Mouse (Mus musculus) neural tube, embryonic 14.5 days (tissue): ENCODE results near the gene Fam3c. TPM values are rescaled to one million over a fixed set of nuclear protein-coding genes. Genes with fewer than 3 reads are reported as not detected.

Experiments used
- ATAC-seq: fragments of 200-750 bp; cut with Nextera tagmentation; 2 replicates; pipeline ENCODE4 v1.8.0; 2017; ENCODE audit warnings: low read depth, mild to moderate bottlenecking, moderate TSS enrichment, moderate library complexity
- H3K27ac ChIP-seq: fragments of 300-500 bp; sonication (generic); 2 replicates; pipeline ENCODE4 v1.5.1; 2014; ENCODE audit warnings: low read depth, mild to moderate bottlenecking, control low read depth, low read length, moderate library complexity, mixed read lengths
- H3K27me3 ChIP-seq: fragments of 300-500 bp; sonication (generic); 2 replicates; pipeline ENCODE4 v1.6.1; 2014; ENCODE audit warnings: low read length; ENCODE audit not compliant: control insufficient read depth, insufficient read depth
- H3K36me3 ChIP-seq: fragments of 300-500 bp; sonication (generic); 2 replicates; pipeline ENCODE4 v1.6.1; 2014; ENCODE audit warnings: low read length, mixed read lengths; ENCODE audit not compliant: control insufficient read depth, insufficient read depth
- H3K4me1 ChIP-seq: fragments of 300-500 bp; sonication (generic); 2 replicates; pipeline ENCODE4 v1.6.1; 2014; ENCODE audit warnings: low read length; ENCODE audit not compliant: control insufficient read depth, insufficient read depth
- H3K4me2 ChIP-seq: fragments of 300-500 bp; sonication (generic); 2 replicates; pipeline ENCODE4 v1.6.1; 2014; ENCODE audit warnings: mild to moderate bottlenecking, low read depth, low read length, control low read depth
- H3K4me3 ChIP-seq: fragments of 300-500 bp; sonication (generic); 2 replicates; pipeline ENCODE4 v1.5.1; 2014; ENCODE audit warnings: low read depth, low read length, control low read depth, mixed read lengths
- H3K9ac ChIP-seq: fragments of 300-500 bp; sonication (generic); replicated peaks from 2 replicates; pipeline ENCODE4 v1.6.1; 2014; ENCODE audit warnings: low read depth, mild to moderate bottlenecking, control low read depth, low read length, mixed read lengths
- H3K9me3 ChIP-seq: fragments of 300-500 bp; sonication (generic); 2 replicates; pipeline ENCODE4 v1.6.1; 2016; ENCODE audit warnings: low read length; ENCODE audit not compliant: control insufficient read depth
- WGBS: fragments of 180-500 bp; shearing (Covaris S2); extraction: QIAGEN DNeasy Blood & Tissue Kit; methylation state at CpG from one replicate; pipeline ENCODE4 v1.1.7; 2014; 5-methylcytosine and 5-hydroxymethylcytosine counted together
- polyA plus RNA-seq: library from polyadenylated mRNA; unstranded; fragments of >200 nt; fragmentation: Nextera tagmentation; extraction: Ambion mirVana; gene quantifications from 2 replicates; pipeline ENCODE4 v1.2.1, GENCODE M21; 2014

Gene Fam3c
- 69.5 and 80.5 TPM in 2 replicates for polyA plus RNA-seq

DNA sequence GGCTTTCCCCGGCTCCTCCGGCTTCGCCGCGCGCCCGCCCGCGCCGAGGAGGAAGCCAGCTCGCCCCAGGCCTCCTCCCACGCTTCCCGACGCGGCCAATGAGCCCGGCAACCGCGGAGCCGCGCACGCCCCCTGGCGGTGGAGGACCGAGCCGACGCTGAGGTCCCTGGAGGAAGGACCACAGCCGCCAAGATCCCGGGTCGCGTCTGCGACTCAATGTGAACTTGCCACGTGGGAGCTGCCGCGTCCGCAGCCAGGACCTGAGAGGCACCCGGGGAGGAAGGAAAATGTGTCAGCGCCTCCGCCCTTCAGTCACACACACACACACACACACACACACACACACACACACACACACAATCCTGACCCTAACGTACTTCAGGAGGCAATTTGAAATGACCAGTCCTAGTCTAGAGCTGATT lies at the start of gene Fam3c:
Gene Fam3c, minus strand, starts transcription at position 158 of the 422 bp plus-strand sequence.
- H3K27me3 ChIP-seq, result no peaks in the 10 kb centered on the region
- peak within 1 kb of the TSS; percentile 80 for H3K4me3 ChIP-seq
- 0% methylated on average over 38 of the region's 38 CpGs for WGBS
- H3K4me1 ChIP-seq, result peaks cover 3% of the 10 kb centered on the region
- no peaks in the 10 kb centered on the region for H3K36me3 ChIP-seq
- H3K9ac ChIP-seq, result peak within 1 kb of the TSS; percentile 86
- ATAC-seq, result peak; percentile 98
- H3K9me3 ChIP-seq, result no peaks in the 10 kb centered on the region
- peak within 1 kb of the TSS; percentile 66 for H3K4me2 ChIP-seq
- peak within 1 kb of the TSS; percentile 79 for H3K27ac ChIP-seq

DNA sequence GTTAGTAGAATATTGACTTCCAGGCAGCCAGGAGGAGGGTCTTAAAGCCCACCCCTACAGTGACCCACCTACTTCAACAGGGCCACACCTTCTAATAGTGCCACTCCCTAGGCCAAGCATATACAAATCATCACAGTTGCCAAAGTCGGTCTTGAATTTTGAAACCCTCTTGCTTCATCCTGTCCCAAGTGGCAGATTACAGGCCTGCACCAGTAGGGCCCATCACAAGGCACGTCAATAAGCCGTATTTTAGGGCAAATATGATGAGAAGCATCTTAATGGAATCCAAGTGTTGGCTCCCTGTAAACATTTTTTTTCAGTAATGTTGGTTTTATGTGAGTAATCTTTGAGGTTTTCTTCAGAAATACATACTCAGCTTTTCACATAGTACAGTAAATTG lies 49.0 kb upstream of the Fam3c start:
- 92% methylated on average over 3 of the region's 3 CpGs for WGBS
- H3K4me3 ChIP-seq, result no peak overlapping the region
- ATAC-seq, result no peak
- no peaks in the 10 kb centered on the region for H3K9me3 ChIP-seq
- no peaks in the 10 kb centered on the region for H3K36me3 ChIP-seq
- no peak overlapping the region for H3K27ac ChIP-seq
- no peak overlapping the region for H3K4me2 ChIP-seq
- H3K27me3 ChIP-seq, result no peaks in the 10 kb centered on the region
- H3K4me1 ChIP-seq, result no peaks in the 10 kb centered on the region
- H3K9ac ChIP-seq, result no peak overlapping the region

DNA sequence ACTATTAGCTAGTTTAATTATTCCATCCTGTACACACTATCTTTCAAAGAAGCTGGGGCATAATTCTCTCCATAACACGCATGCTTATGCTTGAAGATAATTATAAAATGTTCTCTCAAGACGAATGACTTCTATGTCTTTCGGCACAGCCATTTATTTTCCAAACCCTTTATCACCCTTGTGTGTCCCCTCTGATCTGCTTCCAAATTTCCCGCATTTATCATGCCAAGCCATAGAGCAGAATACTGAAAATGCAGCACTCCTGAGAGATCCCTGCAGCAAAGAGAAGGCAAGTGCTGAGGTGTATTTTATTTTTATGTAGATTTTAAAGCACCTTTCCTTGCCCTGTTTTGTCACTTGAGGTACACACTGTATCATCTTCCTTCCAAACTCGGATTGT lies 47.7 kb upstream of the Fam3c start:
- H3K27me3 ChIP-seq, result no peaks in the 10 kb centered on the region
- no peak overlapping the region for H3K4me2 ChIP-seq
- H3K36me3 ChIP-seq, result no peaks in the 10 kb centered on the region
- no peak overlapping the region for H3K27ac ChIP-seq
- no peaks in the 10 kb centered on the region for H3K9me3 ChIP-seq
- no peaks in the 10 kb centered on the region for H3K4me1 ChIP-seq
- WGBS, result 58% methylated on average over 5 of the region's 5 CpGs
- no peak overlapping the region for H3K4me3 ChIP-seq
- H3K9ac ChIP-seq, result no peak overlapping the region
- ATAC-seq, result no peak

DNA sequence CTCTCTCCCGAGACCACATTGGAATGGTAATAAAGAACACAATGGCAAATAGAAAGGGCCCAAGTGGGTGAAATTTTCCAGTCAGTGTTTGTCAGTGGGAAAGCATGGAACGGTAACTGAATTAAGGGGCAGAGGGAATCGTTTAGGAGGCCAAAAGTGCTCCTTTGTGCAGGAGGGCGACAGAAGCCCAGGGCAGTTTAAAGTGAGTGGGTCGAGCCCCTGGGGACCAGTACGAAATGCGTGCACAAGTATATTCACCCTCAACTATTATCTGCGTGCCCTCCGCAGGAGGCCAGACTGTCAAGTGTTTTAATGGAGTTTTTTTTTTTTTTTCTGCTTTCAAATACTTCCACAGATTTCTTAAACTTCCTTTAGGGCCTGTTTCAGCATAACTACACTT lies 47.3 kb upstream of the Fam3c start:
- no peaks in the 10 kb centered on the region for H3K4me1 ChIP-seq
- no peaks in the 10 kb centered on the region for H3K27me3 ChIP-seq
- no peak; the same call in 1 of the 2 replicates for ATAC-seq
- no peaks in the 10 kb centered on the region for H3K36me3 ChIP-seq
- no peak overlapping the region for H3K27ac ChIP-seq
- no peak overlapping the region for H3K4me3 ChIP-seq
- WGBS, result 30% methylated on average over 9 of the region's 9 CpGs
- H3K9me3 ChIP-seq, result no peaks in the 10 kb centered on the region
- H3K9ac ChIP-seq, result no peak overlapping the region
- H3K4me2 ChIP-seq, result no peak overlapping the region

DNA sequence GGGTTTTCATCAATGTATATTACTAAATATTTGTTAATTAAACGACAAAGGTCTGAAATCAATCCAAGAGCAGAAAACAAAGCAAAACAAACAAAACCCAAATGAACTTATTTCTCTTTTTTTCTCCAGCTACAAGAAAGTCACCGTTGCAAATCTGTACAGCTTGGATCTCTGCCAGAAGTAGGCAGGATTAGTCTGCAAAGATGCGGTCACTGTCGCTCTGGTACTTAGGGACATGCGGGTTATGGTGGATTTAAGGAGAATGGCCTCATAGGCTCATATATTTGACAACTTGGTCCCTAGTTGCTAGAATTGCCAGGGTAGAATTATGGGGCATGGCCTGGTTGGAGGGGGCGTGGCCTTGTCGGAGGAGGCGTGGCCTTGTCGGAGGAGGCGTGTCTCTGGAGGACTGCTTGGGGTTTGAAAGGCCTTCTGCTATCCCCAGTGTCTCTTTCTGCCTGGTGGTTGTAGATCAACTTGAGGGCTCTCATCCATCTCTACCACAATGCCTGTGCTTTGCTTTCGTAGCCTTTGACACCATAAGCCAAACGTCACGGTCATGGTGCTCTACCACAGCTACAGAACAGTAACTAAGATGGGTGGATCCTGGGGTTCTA lies 46.6 kb upstream of the Fam3c start:
- no peak overlapping the region for H3K9ac ChIP-seq
- H3K9me3 ChIP-seq, result no peaks in the 10 kb centered on the region
- H3K4me3 ChIP-seq, result no peak overlapping the region
- H3K27me3 ChIP-seq, result no peaks in the 10 kb centered on the region
- H3K4me1 ChIP-seq, result no peaks in the 10 kb centered on the region
- H3K4me2 ChIP-seq, result no peak overlapping the region
- no peak; the same call in 1 of the 2 replicates for ATAC-seq
- no peaks in the 10 kb centered on the region for H3K36me3 ChIP-seq
- no peak overlapping the region for H3K27ac ChIP-seq
- WGBS, result 58% methylated on average over 13 of the region's 13 CpGs

DNA sequence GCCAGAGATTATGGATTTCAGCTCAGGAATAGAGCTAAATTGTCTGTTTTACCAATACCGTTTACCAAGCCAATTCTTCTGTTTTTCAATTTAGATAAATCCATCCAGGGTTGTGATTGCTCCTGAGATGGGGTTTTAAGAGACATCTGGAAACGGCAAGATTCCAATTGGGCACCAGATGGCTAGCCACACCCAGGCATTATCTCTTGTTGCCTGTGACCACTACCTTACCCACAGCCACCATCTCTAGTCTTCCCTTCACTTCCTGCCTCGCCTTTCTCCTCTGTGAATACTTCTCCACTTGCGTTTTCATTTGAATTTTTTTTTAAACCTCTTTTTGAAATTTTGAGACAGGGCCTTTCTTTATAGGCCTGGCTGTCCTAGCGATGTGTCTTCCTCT lies 46.0 kb upstream of the Fam3c start:
- no peak overlapping the region for H3K27ac ChIP-seq
- no peak for ATAC-seq
- no peaks in the 10 kb centered on the region for H3K4me1 ChIP-seq
- no peaks in the 10 kb centered on the region for H3K27me3 ChIP-seq
- H3K9me3 ChIP-seq, result no peaks in the 10 kb centered on the region
- WGBS, result 88% methylated on average over 5 of the region's 5 CpGs
- H3K36me3 ChIP-seq, result no peaks in the 10 kb centered on the region
- no peak overlapping the region for H3K9ac ChIP-seq
- H3K4me2 ChIP-seq, result no peak overlapping the region
- no peak overlapping the region for H3K4me3 ChIP-seq

DNA sequence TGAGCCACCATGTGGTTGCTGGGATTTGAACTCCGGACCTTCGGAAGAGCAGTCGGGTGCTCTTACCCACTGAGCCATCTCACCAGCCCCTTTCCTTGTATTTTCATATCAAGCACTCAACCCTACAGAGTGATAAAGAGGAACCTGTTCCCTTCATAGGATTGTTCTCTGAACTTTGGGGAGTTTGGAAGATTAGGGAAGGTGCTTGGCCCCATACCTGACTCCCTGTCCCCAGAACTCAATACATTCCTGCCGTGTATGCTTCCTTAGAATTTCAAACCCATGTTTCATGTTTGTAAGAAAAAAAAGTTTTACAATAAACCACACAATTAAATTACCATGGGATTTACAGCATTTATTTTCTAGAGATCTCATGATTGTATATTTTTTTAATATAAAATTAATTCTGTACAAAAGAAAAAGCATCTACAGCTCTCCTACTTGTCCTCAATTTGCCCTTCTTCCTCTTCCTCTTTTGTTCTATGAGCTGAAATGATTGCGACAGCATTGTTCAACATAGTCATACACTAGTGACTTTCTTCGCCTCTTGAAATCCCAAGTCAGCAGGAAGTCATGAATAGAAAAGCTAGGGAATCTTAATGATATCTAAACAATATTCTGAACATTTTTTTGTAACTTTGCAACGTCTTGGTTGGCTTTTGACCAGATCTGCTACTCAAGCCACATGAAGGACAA lies 42.2 kb upstream of the Fam3c start:
- Histone ChIP-seq H3K4me2 (no peak overlapping the region), H3K9ac (no peak overlapping the region), H3K4me3 (no peak overlapping the region), H3K4me1 (no peaks in the 10 kb centered on the region), H3K9me3 (no peaks in the 10 kb centered on the region), H3K27me3 (no peaks in the 10 kb centered on the region), H3K27ac (no peak overlapping the region), H3K36me3 (no peaks in the 10 kb centered on the region)
- no peak for ATAC-seq
- 89% methylated on average over 7 of the region's 7 CpGs for WGBS

DNA sequence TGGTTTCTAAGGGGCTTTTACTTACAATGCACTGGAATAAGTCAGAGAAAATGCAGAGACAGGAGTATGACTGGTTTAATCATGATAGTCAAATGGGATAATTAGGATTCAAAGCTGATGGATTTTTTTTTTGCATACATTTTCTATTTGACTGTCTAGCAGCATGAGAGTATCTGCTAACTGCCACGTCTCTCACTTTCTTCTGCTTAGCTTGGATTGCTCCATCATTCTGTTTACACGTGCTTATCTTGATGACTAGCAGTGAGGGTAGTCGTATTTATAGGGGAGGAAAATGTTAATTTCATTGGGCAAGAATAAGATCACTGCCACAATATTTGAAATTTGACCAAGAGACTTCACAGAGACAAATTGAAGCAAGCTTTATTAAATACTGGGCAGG lies 39.2 kb upstream of the Fam3c start:
- H3K9ac ChIP-seq, result no peak overlapping the region
- no peak overlapping the region for H3K27ac ChIP-seq
- ATAC-seq, result no peak
- 74% methylated on average over 3 of the region's 3 CpGs for WGBS
- no peak overlapping the region for H3K4me2 ChIP-seq
- no peaks in the 10 kb centered on the region for H3K36me3 ChIP-seq
- H3K27me3 ChIP-seq, result no peaks in the 10 kb centered on the region
- H3K4me1 ChIP-seq, result no peaks in the 10 kb centered on the region
- no peak overlapping the region for H3K4me3 ChIP-seq
- H3K9me3 ChIP-seq, result no peaks in the 10 kb centered on the region

DNA sequence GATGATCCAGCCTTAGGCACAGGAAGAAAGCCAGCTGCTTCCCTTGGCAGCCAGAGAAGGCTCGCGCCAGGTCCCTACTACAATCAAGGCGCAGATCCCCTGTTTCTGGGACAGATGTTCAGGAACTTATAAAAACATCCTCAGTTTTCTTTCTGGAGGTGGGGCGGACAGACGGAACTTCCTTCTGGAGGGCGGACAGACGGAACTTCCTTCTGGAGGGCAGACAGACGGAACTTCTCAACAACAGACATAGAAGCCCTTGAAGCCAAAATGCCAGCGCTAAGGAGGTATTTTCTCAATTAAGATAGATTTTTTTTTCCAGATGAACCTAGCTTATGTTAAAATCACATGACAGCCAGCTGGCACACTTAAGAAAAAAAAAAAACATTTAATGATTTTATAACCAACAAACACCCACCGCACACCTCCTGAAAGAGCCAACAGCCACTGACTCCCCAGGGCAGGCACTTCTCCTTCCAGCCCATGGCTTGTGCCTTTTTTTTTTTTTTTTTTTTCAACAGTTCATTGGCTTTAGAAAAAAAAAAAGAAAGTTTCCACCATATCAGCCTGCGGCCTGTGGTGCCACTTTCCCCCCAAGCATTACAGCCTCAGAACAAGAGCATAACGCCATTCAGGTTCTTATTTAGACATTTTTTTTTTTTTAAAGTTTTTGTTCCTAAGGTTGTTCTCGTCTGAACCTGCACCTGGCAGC lies 34.8 kb upstream of the Fam3c start:
- WGBS, result 75% methylated on average over 13 of the region's 13 CpGs
- Histone ChIP-seq H3K4me2 (no peak overlapping the region), H3K27me3 (no peaks in the 10 kb centered on the region), H3K9ac (no peak overlapping the region), H3K27ac (no peak overlapping the region), H3K4me1 (no peaks in the 10 kb centered on the region), H3K36me3 (no peaks in the 10 kb centered on the region), H3K9me3 (no peaks in the 10 kb centered on the region), H3K4me3 (no peak overlapping the region)
- ATAC-seq, result no peak
